Mouse (Mus musculus) lung, embryonic 16.5 days (tissue): ENCODE data around the gene Limch1. TPM values are rescaled to one million over a fixed set of nuclear protein-coding genes. Genes with fewer than 3 reads are reported as not detected.

Experiments
- ATAC-seq: fragments of 200-750 bp; cut with Nextera tagmentation; 2 replicates; pipeline ENCODE4 v1.8.0; 2017; ENCODE audit warnings: low read depth, mild to moderate bottlenecking, moderate library complexity
- H3K27ac ChIP-seq: fragments of 300-500 bp; sonication (generic); 2 replicates; pipeline ENCODE4 v1.5.1; 2014; ENCODE audit warnings: mild to moderate bottlenecking, control low read depth, low read length
- H3K27me3 ChIP-seq: fragments of 300-500 bp; sonication (generic); 2 replicates; pipeline ENCODE4 v1.6.1; 2014; ENCODE audit warnings: low read depth, low read length, mixed read lengths; ENCODE audit not compliant: control insufficient read depth, insufficient read depth
- H3K36me3 ChIP-seq: fragments of 300-500 bp; sonication (generic); 2 replicates; pipeline ENCODE4 v1.6.1; 2014; ENCODE audit warnings: low read length; ENCODE audit not compliant: control insufficient read depth, insufficient read depth
- H3K4me1 ChIP-seq: fragments of 300-500 bp; sonication (generic); replicated peaks from 2 replicates; pipeline ENCODE4 v1.6.1; 2014; ENCODE audit warnings: low read length, mixed read lengths; ENCODE audit not compliant: control insufficient read depth, insufficient read depth
- H3K4me2 ChIP-seq: fragments of 300-500 bp; sonication (generic); 2 replicates; pipeline ENCODE4 v1.6.1; 2014; ENCODE audit warnings: low read depth, low read length, control low read depth
- H3K4me3 ChIP-seq: fragments of 300-500 bp; sonication (generic); 2 replicates; pipeline ENCODE4 v1.5.1; 2014; ENCODE audit warnings: mild to moderate bottlenecking, low read length, control low read depth
- H3K9ac ChIP-seq: fragments of 300-500 bp; sonication (generic); 2 replicates; pipeline ENCODE4 v1.6.1; 2014; ENCODE audit warnings: low read length, control low read depth
- H3K9me3 ChIP-seq: fragments of 300-500 bp; sonication (generic); 2 replicates; pipeline ENCODE4 v1.6.1; 2016; ENCODE audit warnings: low read length; ENCODE audit not compliant: control insufficient read depth
- WGBS: fragments of 180-500 bp; shearing (Covaris S2); extraction: QIAGEN DNeasy Blood & Tissue Kit; methylation state at CpG from one replicate; pipeline ENCODE4 v1.1.7; 2014; 5-methylcytosine and 5-hydroxymethylcytosine counted together
- polyA plus RNA-seq: library from polyadenylated mRNA; unstranded; fragments of >200 nt; fragmentation: Nextera tagmentation; extraction: Ambion mirVana; gene quantifications from 2 replicates; pipeline ENCODE4 v1.2.1, GENCODE M21; 2015

The Limch1 gene
- polyA plus RNA-seq, 1 experiment from 2014 or later = 97.4 TPM

- H3K4me1 ChIP-seq = peaks cover 17% of the 10 kb centered on the region
- no peak for ATAC-seq
- no peaks in the 10 kb centered on the region for H3K36me3 ChIP-seq
- no peak overlapping the region for H3K4me2 ChIP-seq
- WGBS = 77% methylated on average over 11 of the region's 11 CpGs
- no peaks in the 10 kb centered on the region for H3K9me3 ChIP-seq
- H3K27ac ChIP-seq = no peak overlapping the region
- no peak overlapping the region for H3K4me3 ChIP-seq
- no peaks in the 10 kb centered on the region for H3K27me3 ChIP-seq
- no peak overlapping the region for H3K9ac ChIP-seq
These were observed 105.2 kb downstream of the Limch1 start for GRCm38 (mm10) chr5:66850721-66851251.

- Histone ChIP-seq H3K9me3 (no peaks in the 10 kb centered on the region), H3K4me2 (no peak overlapping the region), H3K27me3 (no peaks in the 10 kb centered on the region), H3K4me3 (no peak overlapping the region), H3K27ac (no peak overlapping the region), H3K9ac (no peak overlapping the region), H3K4me1 (peaks cover 17% of the 10 kb centered on the region), H3K36me3 (no peaks in the 10 kb centered on the region)
- ATAC-seq = no peak
- WGBS = 76% methylated on average over 5 of the region's 5 CpGs
These were observed 106.1 kb downstream of the Limch1 start for GRCm38 (mm10) chr5:66851708-66852107.

DNA sequence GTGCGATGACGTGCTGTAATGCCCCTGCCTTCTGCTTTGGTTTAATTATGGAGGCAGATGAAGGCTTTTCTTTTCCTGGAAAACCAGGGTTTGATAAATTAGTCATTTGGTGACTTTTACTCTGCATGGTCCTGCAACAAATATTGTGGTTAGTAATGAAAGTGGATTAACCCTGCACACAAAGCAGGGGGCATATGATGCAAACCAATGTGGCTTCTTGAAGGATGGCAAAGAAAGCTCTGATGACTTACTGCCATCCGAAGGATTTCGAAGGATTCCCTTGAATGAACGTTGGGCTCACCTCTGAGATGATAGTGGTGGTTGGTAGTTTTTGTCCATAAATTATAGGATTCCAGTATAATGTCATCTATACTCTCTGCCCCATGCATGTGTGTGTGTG is 108.6 kb downstream of the Limch1 start:
- H3K36me3 ChIP-seq = no peaks in the 10 kb centered on the region
- no peaks in the 10 kb centered on the region for H3K9me3 ChIP-seq
- no peak overlapping the region for H3K9ac ChIP-seq
- H3K4me2 ChIP-seq = no peak overlapping the region
- H3K27me3 ChIP-seq = no peaks in the 10 kb centered on the region
- H3K4me1 ChIP-seq = peaks cover 15% of the 10 kb centered on the region
- WGBS = 88% methylated on average over 5 of the region's 5 CpGs
- H3K27ac ChIP-seq = no peak overlapping the region
- H3K4me3 ChIP-seq = no peak overlapping the region
- ATAC-seq = no peak

GRCm38 (mm10) chr5:66855358-66856107 is 109.9 kb downstream of the Limch1 start:
- H3K4me2 ChIP-seq = no peak overlapping the region
- 0 out of 2 replicates have a peak overlapping the region, but pooled peaks have one; percentile 9 for H3K27ac ChIP-seq
- H3K9ac ChIP-seq = no peak overlapping the region
- peak; percentile 26; the same call in 1 of the 2 replicates for ATAC-seq
- H3K36me3 ChIP-seq = no peaks in the 10 kb centered on the region
- no peaks in the 10 kb centered on the region for H3K9me3 ChIP-seq
- H3K4me3 ChIP-seq = no peak overlapping the region
- WGBS = 52% methylated on average over 11 of the region's 11 CpGs
- H3K4me1 ChIP-seq = peaks cover 13% of the 10 kb centered on the region
- H3K27me3 ChIP-seq = no peaks in the 10 kb centered on the region

DNA sequence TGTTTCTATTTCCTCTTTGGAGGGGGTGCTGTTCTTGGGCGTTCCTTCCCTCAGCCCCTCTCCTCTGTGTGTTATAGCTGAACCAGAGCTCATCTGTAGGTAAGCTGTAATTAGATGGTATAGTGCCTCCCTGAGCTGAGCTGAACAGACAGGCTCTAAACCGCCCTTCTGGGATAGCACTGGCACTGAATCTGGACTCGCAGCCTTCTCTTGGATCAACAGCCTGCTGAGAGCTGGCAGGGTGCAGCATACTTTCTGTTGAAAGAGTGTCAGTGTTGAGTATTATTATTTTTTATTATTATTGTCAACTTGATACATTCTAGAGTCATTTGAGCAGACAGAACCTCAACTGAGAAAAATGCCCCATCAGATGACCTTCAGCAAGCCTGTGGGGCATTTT is 113.9 kb downstream of the Limch1 start:
- Histone ChIP-seq H3K27me3 (no peaks in the 10 kb centered on the region), H3K4me1 (peaks cover 31% of the 10 kb centered on the region), H3K9ac (no peak overlapping the region), H3K27ac (no peak overlapping the region), H3K4me2 (no peak overlapping the region), H3K4me3 (no peak overlapping the region), H3K9me3 (no peaks in the 10 kb centered on the region), H3K36me3 (no peaks in the 10 kb centered on the region)
- WGBS = 79% methylated on average over 3 of the region's 3 CpGs
- no peak for ATAC-seq

GRCm38 (mm10) chr5:66861232-66862035 is 115.8 kb downstream of the Limch1 start:
- peak; percentile 43 for ATAC-seq

DNA sequence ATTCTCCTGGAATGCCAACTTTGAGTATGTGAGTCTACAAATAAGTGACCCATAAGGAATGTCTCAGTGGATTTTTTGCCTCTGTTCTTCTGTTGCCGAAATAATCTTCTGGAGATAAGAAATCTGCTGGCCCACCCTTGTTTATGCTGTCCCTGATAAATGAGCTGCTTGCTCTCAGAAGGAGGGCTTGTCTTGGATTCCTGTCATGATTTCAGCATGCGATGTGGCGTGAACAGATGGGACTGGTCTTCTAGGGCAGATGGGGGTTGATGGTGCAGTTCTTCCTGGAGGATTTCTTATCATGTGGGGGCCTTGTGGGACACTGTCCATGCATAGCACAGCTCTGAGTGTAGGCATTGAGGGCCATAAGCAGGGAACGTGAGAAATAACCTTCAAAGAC is 116.5 kb downstream of the Limch1 start:
- peak; percentile 77 for ATAC-seq
- peak overlapping the region; percentile 42 for H3K27ac ChIP-seq
- H3K4me2 ChIP-seq = no peak overlapping the region
- WGBS = 18% methylated on average over 4 of the region's 4 CpGs
- H3K4me1 ChIP-seq = peaks cover 37% of the 10 kb centered on the region
- H3K9ac ChIP-seq = no peak overlapping the region
- no peaks in the 10 kb centered on the region for H3K36me3 ChIP-seq
- H3K27me3 ChIP-seq = no peaks in the 10 kb centered on the region
- H3K4me3 ChIP-seq = no peak overlapping the region
- no peaks in the 10 kb centered on the region for H3K9me3 ChIP-seq

More at GRCm38 (mm10) chr5:66861232-66862035, 115.8 kb downstream of the Limch1 start:
- peaks cover 34% of the 10 kb centered on the region for H3K4me1 ChIP-seq
- H3K4me3 ChIP-seq = no peak overlapping the region
- no peaks in the 10 kb centered on the region for H3K36me3 ChIP-seq
- peak overlapping the region; percentile 37; the same call in 1 of the 2 replicates for H3K9ac ChIP-seq
- no peaks in the 10 kb centered on the region for H3K27me3 ChIP-seq
- no peaks in the 10 kb centered on the region for H3K9me3 ChIP-seq
- 24% methylated on average over 17 of the region's 17 CpGs for whole genome bisulfite sequencing
- peak overlapping the region; percentile 81 for H3K27ac ChIP-seq
- peak overlapping the region; percentile 28 for H3K4me2 ChIP-seq

GRCm38 (mm10) chr5:66865229-66865628 is 119.6 kb downstream of the Limch1 start:
- no peak overlapping the region for H3K27ac ChIP-seq
- no peak overlapping the region for H3K4me2 ChIP-seq
- H3K27me3 ChIP-seq = no peaks in the 10 kb centered on the region
- H3K9me3 ChIP-seq = no peaks in the 10 kb centered on the region
- no peak overlapping the region for H3K9ac ChIP-seq
- WGBS = 45% methylated on average over 5 of the region's 5 CpGs
- H3K4me1 ChIP-seq = peaks cover 35% of the 10 kb centered on the region
- ATAC-seq = no peak
- H3K4me3 ChIP-seq = no peak overlapping the region
- H3K36me3 ChIP-seq = no peaks in the 10 kb centered on the region

DNA sequence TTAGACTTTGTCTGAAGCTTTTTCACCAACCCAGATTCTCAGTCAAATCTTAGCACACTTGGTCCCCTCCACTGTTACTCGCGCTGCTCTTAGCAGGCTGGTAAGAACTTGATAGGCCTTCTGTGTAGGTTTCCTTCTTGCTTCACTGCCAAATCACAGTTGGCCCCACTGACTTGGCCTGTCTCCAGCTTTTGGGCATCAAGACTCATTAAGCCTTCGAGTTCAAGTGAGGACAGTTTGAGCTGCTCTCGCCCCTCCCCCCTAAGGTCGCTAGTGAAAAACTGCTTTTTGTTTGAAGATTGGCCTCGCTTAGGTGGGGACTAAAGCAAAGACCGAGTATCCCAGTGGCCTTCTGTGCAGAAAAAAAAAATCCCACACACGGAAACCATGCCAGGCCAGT is 120.4 kb downstream of the Limch1 start:
- 0 out of 2 replicates have a peak, but pooled peaks have one; percentile 16 for ATAC-seq
- Histone ChIP-seq H3K27me3 (no peaks in the 10 kb centered on the region), H3K4me2 (no peak overlapping the region), H3K9ac (no peak overlapping the region), H3K4me1 (peaks cover 29% of the 10 kb centered on the region), H3K4me3 (no peak overlapping the region), H3K36me3 (no peaks in the 10 kb centered on the region), H3K27ac (no peak overlapping the region), H3K9me3 (no peaks in the 10 kb centered on the region)
- WGBS = 52% methylated on average over 8 of the region's 8 CpGs
